Mouse (Mus musculus) thymus, adult 18-20 months (tissue): ENCODE measurements around the gene Rpia.

Source experiments
- DNase-seq, 2 experiments: peaks; one replicate each; pipeline ENCODE4 v3.0.0; 2022; ENCODE audit warnings: mixed read lengths in 2 of 2

The Rpia gene

DNA sequence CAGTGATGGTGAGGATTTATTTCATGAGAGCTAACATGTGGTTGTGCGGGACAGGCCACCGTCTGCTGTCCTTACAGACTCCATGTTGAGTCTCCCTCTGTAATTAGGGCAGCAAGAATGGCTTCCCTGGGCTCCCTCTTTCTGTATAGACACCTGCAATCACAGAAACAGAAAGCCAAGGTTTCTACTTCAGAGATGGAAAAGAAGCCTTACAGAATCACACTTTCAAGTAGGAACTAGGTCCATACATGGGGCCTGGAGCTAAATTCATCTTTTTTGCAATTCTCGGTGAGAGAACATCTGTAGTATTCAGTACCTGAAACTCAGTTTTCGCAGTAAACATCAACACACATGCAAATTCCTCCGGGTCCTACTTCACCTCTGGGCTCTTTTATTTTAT lies 44.3 kb downstream of the Rpia start:
- DNase-seq: no peak

DNA sequence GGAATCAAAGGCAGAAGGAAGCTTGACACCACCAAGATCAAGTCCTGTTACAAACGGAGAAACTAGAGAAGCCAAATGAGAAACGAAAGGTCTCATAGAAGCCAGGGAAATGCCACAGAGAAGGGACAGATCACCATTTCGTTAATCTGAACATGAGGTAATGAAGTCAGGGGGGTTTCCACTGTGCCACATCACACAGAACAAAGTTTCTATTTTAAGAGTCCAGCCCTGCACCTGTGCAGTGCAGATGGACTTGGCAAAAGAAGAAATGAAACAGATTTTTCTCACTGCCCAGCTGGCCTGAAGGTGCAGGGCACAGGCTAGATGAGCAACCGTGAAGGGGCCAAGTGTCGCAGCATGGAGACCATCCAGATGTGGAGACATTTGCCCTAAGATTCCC lies 48.1 kb downstream of the Rpia start:
- no peak for DNase-seq

DNA sequence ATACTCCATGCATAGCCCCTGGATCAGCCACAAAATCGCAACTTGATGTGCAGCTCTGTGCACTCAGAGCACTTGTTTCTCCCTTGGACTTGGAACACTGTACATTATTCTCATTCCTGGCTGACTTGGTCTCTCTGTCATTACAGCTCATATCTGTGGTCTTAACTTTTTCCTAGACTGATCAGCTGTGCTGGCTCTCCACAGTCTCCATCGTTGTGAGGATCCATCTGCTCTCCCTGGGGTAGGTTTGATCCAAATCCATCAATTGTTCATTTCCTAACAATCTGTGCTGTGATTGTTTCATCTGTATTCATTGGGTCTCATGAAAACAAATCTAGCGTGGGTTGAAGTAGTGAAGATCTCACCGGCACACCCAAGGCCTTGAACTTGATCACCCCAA lies 49.2 kb downstream of the Rpia start:
- no peak for DNase-seq

DNA sequence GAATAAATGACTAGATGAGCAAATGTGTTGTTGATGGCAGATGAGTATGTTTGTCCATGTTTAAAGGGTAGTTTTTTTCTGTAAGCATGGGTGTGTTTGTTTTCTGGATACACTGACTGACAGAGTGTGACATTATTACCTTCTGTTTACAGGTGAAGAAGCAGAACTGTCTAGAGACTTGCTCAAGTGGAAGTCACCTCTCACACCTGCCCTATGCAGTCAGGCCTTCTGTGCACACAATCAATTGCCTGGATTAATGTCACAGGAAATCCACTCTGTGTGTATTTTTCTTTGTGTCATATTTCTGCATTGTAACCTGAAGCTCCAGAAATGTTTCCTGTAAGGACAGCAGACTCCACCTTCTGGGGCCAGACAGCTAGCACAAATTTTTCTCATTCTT lies 51.5 kb downstream of the Rpia start:
- DNase-seq: no peak

DNA sequence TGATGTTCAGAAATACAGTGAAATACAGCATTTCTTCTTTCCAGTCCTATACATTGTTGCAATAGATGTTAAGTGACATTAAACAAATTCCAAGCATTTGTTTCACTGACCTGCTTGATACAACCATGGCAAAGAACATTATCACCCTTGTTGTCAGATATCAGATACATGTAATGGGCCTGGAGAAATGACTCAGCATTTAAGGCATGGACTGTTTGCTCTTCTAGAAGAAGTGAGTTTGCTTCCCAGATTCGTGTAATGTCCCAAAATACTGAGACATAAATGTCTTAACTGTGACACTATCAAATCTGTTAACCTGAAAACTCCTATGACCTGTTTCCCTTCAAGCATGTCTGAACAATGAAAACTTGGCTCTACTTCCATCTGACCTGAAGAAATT lies 52.6 kb downstream of the Rpia start:
- no peak for DNase-seq

DNA sequence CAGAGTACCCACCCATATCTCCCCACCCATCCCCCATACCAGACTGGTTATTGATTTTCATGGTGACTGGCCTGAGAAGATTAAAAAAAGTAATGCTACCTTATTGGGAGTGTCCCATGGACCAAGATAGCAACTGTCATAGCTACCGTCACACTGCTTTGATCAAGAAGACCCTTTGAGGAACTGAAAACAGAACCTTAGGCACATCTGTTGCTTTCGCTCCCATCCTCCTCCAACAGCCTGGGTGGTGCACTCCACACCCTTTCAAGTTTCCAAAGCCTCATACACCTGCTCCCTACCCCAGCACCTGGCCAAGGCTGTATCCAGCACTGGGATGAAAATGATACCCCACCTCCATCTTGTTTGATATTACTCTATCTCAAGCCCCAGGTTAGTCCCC lies 56.5 kb downstream of the Rpia start:
- no peak for DNase-seq

DNA sequence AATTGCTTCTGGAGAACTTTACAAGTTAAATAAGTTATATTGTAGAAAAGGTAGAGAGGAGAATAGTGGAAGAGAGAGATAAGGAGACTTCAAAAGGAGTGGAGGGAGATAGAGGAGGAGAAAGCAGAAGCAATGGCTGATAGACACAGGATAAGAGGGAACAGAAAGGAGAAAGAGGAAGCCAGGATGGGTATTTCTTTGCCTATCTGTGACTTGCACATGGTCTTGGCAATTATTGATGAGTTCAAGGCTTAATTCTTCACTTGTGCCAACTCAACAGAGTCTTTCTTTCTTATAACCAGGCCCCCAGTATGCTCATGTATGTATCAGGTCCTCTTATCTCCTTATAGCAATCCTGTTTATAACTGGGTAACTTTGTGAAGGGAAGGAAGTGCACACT lies 61.2 kb downstream of the Rpia start:
- DNase-seq: no peak

DNA sequence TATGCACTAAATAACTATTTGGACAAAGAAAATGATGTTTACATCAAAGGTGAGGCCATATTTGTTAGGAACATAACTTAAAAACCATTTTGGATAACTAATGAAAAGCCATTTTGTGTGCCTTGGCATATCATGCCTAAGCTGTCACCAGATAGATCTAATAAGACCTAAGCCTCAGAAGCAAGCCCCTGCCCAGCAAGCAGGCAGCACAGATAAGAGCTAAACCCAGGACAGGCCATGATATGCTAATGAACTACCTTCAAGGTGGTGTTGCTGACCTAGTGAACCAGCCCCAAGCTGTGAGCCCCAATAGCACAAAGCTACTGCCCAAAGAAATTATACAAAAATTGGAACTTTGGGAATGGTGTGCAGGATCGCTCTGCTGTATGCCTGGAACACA lies 62.9 kb downstream of the Rpia start:
- DNase-seq: no peak

DNA sequence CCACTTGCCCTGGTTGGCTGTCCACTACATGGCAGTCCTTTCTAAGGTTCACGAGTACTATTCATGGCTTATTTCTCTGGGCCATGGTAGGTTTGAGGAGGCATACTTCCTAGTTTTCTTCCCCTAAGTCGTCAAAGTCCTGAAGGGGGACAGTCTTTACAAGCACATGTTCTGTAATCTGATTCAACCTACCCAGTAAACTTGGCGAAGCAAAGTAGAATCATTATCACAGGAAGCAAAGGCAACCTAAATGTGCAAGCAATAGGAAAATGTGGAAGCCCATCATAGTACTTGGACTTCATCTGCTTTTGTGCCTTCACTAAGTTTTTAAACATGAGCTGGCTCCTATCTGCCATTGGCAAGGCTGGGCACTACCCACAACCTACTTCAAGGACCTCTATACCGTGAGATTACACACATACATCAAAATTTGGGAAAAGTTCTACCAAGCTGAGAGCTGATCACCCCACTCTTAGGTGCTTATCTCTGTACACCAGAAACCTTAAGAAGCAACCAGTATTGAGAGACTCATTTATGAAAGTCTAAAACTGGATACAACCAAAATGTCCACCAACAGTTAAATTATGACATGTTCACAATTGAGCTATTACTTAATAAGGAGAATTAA lies 64.8 kb downstream of the Rpia start:
- no peak for DNase-seq

DNA sequence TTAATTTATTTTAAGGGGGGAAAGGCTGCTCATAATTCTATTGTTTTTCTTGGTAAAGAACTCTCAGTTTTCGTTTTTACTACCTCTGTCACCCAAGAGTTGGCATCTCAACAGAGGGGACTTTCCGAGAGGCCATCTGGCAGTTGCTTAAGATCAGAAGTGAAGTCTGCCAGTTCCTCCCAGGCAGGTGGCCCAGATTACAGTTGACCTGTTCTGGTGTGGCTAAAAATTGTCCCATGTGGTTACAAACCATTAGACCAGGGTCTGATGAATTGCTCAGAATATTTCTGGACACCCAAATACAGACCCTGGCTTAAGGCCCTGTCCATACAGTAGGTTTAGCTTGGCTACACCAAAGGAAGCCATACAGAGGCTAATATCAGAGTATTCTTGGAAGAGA lies 66.4 kb downstream of the Rpia start:
- DNase-seq: no peak

DNA sequence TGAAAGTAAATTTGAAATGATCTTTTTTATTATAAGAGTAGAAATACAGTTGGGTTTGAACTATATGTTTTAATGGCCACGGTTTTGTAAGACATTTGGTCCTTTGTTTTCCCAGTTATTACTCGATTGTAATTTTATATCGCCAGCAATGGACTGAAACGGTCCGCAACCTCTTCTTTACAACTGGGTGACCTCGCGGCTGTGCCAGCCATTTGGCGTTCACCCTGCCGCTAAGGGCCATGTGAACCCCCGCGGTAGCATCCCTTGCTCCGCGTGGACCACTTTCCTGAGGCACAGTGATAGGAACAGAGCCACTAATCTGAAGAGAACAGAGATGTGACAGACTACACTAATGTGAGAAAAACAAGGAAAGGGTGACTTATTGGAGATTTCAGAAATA lies 67.3 kb downstream of the Rpia start:
- DNase-seq: no peak

DNA sequence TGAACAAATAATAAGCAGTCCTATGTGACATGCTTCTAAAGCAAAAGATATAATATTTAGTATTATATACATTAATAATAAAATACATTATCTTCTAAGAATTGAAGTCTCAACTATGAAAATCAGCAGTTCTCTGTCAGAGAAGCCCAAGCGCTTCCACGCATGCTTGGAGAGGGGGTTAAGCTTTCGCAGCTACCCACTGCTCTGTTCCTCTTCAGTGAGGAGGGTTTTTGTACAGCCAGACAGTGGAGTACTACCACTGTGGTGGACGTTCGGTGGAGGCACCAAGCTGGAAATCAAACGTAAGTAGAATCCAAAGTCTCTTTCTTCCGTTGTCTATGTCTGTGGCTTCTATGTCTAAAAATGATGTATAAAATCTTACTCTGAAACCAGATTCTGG lies 69.7 kb downstream of the Rpia start:
- DNase-seq: no peak

DNA sequence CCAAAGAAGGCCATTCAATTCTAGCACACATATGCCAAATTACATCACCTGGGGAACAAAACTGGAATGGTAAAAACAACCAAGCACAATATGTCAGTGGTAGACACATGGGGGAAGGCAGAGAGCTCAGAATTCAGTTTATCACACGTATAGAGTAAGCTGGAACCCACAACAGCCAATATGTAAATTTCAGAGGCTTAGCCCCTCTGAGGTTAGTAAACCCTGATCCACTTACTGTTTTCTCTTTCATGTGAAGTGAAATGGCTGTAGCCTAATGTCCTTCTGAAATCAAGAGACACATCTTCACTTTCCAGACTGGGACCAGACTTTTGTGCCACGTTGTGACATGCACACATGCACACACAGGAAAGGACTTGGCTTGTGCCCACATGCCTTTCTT lies 73.3 kb downstream of the Rpia start:
- no peak for DNase-seq

DNA sequence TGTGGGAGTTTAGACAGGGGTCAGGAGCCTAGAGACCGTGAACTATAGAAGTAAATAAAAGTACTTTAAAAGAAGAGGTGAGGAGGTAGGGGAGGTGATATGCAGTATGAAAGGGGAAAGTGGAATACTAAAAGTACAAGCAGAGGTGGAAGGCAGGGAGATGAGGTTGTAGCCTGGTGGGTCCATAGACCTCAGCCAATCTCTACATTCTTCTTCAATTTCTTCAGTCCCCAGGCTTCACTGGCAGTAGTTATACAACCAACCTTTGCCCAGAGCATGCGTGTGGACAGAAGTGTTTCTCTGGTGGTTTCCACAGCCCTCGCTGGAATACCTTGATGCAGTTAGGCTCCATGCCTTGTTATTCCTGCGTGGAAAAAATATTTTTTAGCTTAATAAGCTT lies 73.9 kb downstream of the Rpia start:
- no peak for DNase-seq

DNA sequence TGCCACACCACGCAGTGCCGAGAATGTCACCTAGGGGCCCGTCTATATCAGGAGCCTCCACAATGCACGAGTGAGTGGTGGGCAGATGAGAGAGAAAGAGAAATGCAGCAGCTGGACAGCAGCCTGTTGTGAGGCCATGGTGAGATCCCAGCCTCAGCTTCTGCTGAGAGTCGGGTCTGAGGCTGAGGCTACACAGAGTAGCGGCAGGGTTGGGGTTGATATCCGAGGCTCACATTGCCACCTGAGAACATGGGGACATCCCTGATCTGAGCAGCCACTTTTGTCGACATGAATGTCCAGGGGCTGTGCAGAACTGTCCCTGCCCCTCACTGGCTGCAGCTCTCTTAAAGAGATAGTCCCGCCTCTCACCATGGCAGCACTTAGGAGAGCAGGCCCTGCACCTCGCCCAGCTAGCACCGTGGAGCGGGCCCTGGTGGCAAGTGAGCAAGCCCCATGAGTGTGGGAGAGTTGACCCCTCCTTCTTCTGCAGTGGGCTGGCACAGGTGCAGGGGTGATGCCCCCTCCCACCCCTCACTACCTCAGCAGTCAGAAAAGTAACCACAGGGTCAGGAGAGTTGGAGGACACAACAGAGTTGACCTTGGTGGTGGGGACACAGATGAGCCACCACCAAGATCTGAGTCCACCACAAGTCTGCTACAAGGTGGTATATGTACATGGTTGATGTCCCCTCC lies 75.2 kb downstream of the Rpia start:
- DNase-seq: no peak
